Mouse (Mus musculus) megakaryocyte, embryonic 14.5 days (primary cell): ENCODE results near the gene Atp8b4. TPM values are rescaled to one million over a fixed set of nuclear protein-coding genes. Genes with fewer than 3 reads are reported as not detected.
A peak's percentile ranks its signal among the peaks of the same experiment; 100 is the strongest.

Source experiments
- H3K27me3 ChIP-seq: replicated peaks from 2 replicates; pipeline ENCODE3; 2012; ENCODE audit warnings: inconsistent platforms
- H3K36me3 ChIP-seq: replicated peaks from 2 replicates; pipeline ENCODE3; 2012; ENCODE audit warnings: low read length, inconsistent platforms, mixed read lengths
- H3K4me1 ChIP-seq: 2 replicates; pipeline ENCODE4 v1.6.1; 2012; ENCODE audit warnings: inconsistent platforms
- H3K4me3 ChIP-seq: replicated peaks from 2 replicates; pipeline ENCODE3; 2012; ENCODE audit warnings: moderate library complexity, mild to moderate bottlenecking, inconsistent platforms
- H3K9me3 ChIP-seq: 2 replicates; pipeline ENCODE4 v1.6.1; 2012; ENCODE audit warnings: inconsistent platforms
- FLI1 ChIP-seq: IDR thresholded peaks from 2 replicates; pipeline ENCODE4 v1.6.1; 2012; ENCODE audit warnings: low read length, inconsistent platforms, mixed read lengths
- GATA1 ChIP-seq: IDR thresholded peaks from 3 replicates; pipeline ENCODE4 v1.6.1; 2012; ENCODE audit warnings: mixed read lengths, low read length, inconsistent platforms, borderline replicate concordance
- polyA plus RNA-seq: library from polyadenylated mRNA; stranded (reverse); fragments of >175 nt; gene quantifications from 2 replicates; pipeline ENCODE4 v1.2.3, GENCODE M21; 2012; ENCODE audit warnings: low replicate concordance; ENCODE audit not compliant: insufficient read depth

The Atp8b4 gene
- polyA plus RNA-seq, 1 experiment: 0.38 TPM

- Histone ChIP-seq H3K4me1 (peaks cover 34% of the 10 kb centered on the region), H3K27me3 (no peaks in the 10 kb centered on the region), H3K9me3 (no peaks in the 10 kb centered on the region), H3K36me3 (no peaks in the 10 kb centered on the region), H3K4me3 (no peak overlapping the region)
- TF ChIP-seq GATA1: no peak
- TF ChIP-seq FLI1: no peak
These were observed 21.6 kb upstream of the Atp8b4 start for GRCm38 (mm10) chr2:126522056-126522455.

- H3K4me3 ChIP-seq: no peak overlapping the region
- TF ChIP-seq FLI1 (no peak), GATA1 (no peak)
- no peaks in the 10 kb centered on the region for H3K27me3 ChIP-seq
- H3K4me1 ChIP-seq: peaks cover 34% of the 10 kb centered on the region
- H3K9me3 ChIP-seq: no peaks in the 10 kb centered on the region
- H3K36me3 ChIP-seq: no peaks in the 10 kb centered on the region
These were observed 21.0 kb upstream of the Atp8b4 start for GRCm38 (mm10) chr2:126521471-126521870.

GRCm38 (mm10) chr2:126520828-126521227, 20.4 kb upstream of the Atp8b4 start:
- H3K9me3 ChIP-seq: no peaks in the 10 kb centered on the region
- TF ChIP-seq GATA1: no peak
- no peak for TF ChIP-seq FLI1
- H3K36me3 ChIP-seq: no peaks in the 10 kb centered on the region
- peaks cover 34% of the 10 kb centered on the region for H3K4me1 ChIP-seq
- H3K4me3 ChIP-seq: no peak overlapping the region
- H3K27me3 ChIP-seq: no peaks in the 10 kb centered on the region

GRCm38 (mm10) chr2:126519872-126520581, 19.6 kb upstream of the Atp8b4 start:
- peaks cover 31% of the 10 kb centered on the region for H3K4me1 ChIP-seq
- H3K9me3 ChIP-seq: no peaks in the 10 kb centered on the region
- TF ChIP-seq FLI1 (no peak), GATA1 (no peak)
- no peak overlapping the region for H3K4me3 ChIP-seq
- no peaks in the 10 kb centered on the region for H3K27me3 ChIP-seq
- H3K36me3 ChIP-seq: no peaks in the 10 kb centered on the region

- Histone ChIP-seq H3K27me3 (peaks cover 2% of the 10 kb centered on the region), H3K4me1 (peaks cover 17% of the 10 kb centered on the region), H3K36me3 (no peaks in the 10 kb centered on the region), H3K4me3 (no peak overlapping the region), H3K9me3 (peaks cover 4% of the 10 kb centered on the region)
- TF ChIP-seq FLI1: no peak
- no peak for TF ChIP-seq GATA1
These were observed 14.8 kb upstream of the Atp8b4 start for GRCm38 (mm10) chr2:126515069-126515826.

GRCm38 (mm10) chr2:126508228-126508627, 7.8 kb upstream of the Atp8b4 start:
- H3K27me3 ChIP-seq: peaks cover 2% of the 10 kb centered on the region
- no peak for TF ChIP-seq GATA1
- TF ChIP-seq FLI1: no peak
- H3K36me3 ChIP-seq: no peaks in the 10 kb centered on the region
- H3K4me1 ChIP-seq: peaks cover 3% of the 10 kb centered on the region
- no peak overlapping the region for H3K4me3 ChIP-seq
- peaks cover 8% of the 10 kb centered on the region for H3K9me3 ChIP-seq

GRCm38 (mm10) chr2:126507477-126507876, 7.0 kb upstream of the Atp8b4 start:
- Histone ChIP-seq H3K9me3 (peaks cover 8% of the 10 kb centered on the region), H3K27me3 (peaks cover 2% of the 10 kb centered on the region), H3K4me3 (no peak overlapping the region), H3K4me1 (peaks cover 3% of the 10 kb centered on the region), H3K36me3 (no peaks in the 10 kb centered on the region)
- TF ChIP-seq FLI1: no peak
- no peak for TF ChIP-seq GATA1

- 0 out of 2 replicates have a peak, but pooled peaks cover 4% of the 10 kb centered on the region for H3K9me3 ChIP-seq
- H3K4me1 ChIP-seq: peaks cover 12% of the 10 kb centered on the region
- H3K4me3 ChIP-seq: no peak overlapping the region
- TF ChIP-seq GATA1: no peak
- TF ChIP-seq FLI1: no peak
- H3K36me3 ChIP-seq: no peaks in the 10 kb centered on the region
- no peaks in the 10 kb centered on the region for H3K27me3 ChIP-seq
These were observed 4.7 kb upstream of the Atp8b4 start for GRCm38 (mm10) chr2:126505156-126505555.

- Histone ChIP-seq H3K9me3 (0 out of 2 replicates have a peak, but pooled peaks cover 4% of the 10 kb centered on the region), H3K4me3 (peak overlapping the region; percentile 75), H3K27me3 (no peaks in the 10 kb centered on the region), H3K36me3 (no peaks in the 10 kb centered on the region), H3K4me1 (peaks cover 46% of the 10 kb centered on the region)
- TF ChIP-seq FLI1 (no peak), GATA1 (no peak)
These were observed 744 bp downstream of the Atp8b4 start for GRCm38 (mm10) chr2:126499730-126500129.
